Mouse (Mus musculus): ENCODE measurements at regions not wholly inside any gene's neighbourhood (a gene's known extent, or its start where the extent isn't known, plus 50 kb on each side); places are given as distances from the start of the nearest gene placed in this dataset.
"Not testable (repeated sequence)": the region's sequence is repeated elsewhere in the genome, so short reads cannot be mapped to it uniquely, and the experiment has no call there.

DNA sequence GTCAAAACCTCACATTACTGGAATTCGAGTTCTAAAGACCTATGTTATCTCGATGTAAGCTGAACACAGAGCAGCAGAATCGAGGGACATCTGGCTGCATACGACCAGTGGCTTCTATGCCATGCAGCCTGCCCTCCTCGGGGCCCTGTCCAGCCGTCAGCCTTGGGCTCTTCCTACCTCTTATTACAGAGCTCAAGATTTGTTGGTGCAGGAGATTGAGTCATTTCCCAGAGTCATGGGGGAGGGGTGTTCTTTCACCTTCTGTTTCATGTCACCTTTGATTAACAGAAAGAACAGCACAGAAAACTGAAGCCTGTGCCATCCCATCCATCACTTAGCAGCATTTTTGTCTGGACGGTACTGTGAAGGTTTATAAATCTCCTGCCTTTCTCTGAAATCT is 52.1 kb downstream of the Sst start:
- peak in 1 of 2 experiments; percentile 15 for DNase-seq (ENCODE audit: low spot score in 2 of 2)

- DNase-seq (ENCODE audit: low spot score in 2 of 2) = no peak
Measured at GRCm38 (mm10) chr16:23838114-23838513, 52.6 kb downstream of the Sst start.

DNA sequence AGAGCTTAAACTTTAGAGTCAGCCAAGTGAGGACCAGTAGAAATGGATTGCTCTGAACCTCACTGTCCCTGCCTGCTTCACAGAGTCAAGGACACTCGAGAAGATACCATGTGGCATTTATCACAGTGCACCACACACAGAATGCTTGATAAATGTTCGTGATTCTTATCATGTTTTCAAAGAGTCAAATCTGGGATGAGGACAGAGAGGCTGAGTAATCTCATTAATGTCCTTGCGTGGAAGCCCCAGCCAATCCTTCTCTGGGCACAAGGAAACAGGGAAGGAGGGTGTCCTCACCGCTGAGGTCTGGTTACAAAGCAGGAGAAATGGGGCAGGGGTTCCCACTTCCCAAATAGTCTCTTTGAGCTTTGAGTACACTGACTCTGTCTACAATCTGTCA is 55.8 kb downstream of the Sst start:
- peak in 1 of 2 experiments; percentile 22 for DNase-seq (ENCODE audit: low spot score in 2 of 2)

- peak in 1 of 2 experiments; percentile 21 for DNase-seq (ENCODE audit: low spot score in 2 of 2)
Measured at GRCm38 (mm10) chr16:23833603-23834002, 57.2 kb downstream of the Sst start.

DNA sequence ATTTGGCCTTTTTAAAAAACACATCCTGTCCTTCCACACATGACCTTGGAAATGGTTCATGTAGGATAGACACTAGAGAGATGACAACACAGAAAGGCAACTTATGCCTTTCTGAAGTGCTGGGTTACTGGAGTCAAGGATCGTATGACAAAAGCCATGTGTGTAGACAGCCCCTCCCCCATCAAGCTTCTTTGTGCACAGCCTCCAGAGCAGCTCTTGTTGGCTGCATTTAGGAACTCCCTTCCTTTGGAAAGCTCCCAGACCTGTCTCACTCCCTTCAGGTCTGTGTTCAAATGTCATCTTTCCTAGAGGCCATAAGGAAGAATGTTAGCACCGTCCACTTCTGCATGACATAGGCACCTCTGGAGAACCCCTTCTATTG is 57.7 kb downstream of the Sst start:
- DNase-seq (ENCODE audit: low spot score in 2 of 2) = peak in 1 of 2 experiments; percentile 13

DNA sequence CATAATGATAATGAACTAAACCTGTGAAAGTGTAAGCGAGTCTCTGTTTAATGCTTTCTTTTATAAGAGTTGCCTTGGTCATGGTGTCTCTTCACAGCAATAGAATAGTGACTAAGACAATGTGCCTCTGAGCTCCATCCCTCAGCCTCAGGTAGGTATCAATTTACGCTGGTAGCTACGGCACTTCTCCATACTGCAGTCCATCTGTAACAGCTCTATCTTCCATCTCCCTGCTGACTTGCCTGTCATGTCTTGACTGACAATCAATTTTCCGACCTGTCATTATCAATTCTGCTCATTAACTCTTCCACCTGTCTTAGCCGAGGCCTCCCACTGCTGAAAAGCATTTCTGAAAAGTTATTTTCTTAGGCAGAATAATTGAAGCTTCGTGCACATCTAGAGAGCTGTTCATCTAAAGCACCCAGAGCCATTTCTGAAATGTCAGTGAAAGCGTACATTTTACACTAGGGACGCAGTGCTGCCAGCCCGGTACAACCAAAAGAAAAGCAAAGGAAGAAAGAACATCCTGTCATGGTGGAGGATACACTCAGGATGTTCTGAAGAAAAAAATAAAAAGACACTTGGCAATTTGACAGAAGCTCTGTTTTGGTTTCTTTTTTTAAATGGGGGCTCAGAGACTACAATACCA is 58.2 kb downstream of the Sst start:
- DNase-seq (ENCODE audit: low spot score in 2 of 2) = no peak

DNA sequence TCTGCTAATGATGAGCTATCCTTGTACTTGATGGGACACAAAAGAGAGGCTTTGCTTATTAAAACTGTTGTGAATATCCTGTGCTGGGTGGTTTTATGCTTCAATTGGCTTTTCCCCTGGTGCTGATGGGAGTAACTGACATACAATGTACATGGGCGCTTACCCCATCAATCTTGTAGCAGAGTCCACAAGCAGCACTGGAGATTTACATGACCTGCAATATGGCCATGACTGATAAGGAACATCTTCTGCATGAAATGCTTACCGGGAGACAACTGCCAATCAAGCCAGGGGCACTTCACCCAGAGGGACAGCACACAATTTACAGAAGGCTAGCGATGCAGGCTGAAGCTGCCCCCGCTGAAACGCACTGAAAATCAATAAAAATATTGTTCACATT is 65.1 kb downstream of the Sst start:
- no peak for DNase-seq (ENCODE audit: low spot score in 2 of 2)

GRCm38 (mm10) chr16:23785216-23785615 is 105.5 kb downstream of the Sst start:
- no peak for DNase-seq (ENCODE audit: low spot score in 2 of 2)

DNA sequence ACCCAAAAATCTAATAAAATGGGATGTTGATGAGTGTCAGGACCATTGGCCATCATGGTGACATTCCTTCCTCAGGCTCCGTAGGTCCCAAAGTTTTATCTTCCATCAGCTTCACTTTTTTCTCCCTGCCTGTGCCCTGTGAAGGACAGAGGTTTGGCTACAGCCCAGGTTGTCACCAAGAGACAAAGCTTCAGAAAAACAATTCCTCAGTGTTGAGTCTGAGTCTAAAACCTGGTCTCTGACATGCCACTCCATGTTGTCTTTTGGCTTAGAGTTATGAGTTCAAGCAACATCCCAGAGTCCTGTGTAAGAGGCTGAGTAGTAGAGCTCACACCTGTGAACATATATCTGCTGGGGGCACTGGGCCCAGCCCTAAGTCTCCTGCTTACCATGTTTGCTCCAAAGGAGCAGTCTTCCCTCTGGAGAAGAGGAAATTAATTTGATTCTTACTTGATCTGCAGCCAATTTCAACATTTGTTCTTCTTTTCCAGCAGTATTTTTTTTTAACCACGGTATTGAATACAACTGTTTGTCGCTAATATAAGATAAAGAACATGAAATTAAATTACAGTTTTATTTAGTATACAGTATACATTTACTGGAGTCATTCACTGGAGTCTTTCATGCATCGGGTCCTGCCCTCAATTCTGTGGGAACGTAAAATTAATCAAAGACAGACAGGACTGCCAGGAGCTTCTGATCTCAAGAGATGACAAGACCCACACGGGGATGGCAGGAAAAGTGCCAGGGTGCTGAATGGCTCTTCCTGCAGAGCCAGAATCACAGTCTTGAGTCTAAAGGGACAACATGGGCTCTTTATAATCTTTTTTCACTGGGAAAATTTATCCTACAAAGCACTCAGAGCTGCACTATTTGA is 106.5 kb downstream of the Sst start:
- DNase-seq (ENCODE audit: low spot score in 2 of 2) = peak in 1 of 2 experiments; percentile 8

DNA sequence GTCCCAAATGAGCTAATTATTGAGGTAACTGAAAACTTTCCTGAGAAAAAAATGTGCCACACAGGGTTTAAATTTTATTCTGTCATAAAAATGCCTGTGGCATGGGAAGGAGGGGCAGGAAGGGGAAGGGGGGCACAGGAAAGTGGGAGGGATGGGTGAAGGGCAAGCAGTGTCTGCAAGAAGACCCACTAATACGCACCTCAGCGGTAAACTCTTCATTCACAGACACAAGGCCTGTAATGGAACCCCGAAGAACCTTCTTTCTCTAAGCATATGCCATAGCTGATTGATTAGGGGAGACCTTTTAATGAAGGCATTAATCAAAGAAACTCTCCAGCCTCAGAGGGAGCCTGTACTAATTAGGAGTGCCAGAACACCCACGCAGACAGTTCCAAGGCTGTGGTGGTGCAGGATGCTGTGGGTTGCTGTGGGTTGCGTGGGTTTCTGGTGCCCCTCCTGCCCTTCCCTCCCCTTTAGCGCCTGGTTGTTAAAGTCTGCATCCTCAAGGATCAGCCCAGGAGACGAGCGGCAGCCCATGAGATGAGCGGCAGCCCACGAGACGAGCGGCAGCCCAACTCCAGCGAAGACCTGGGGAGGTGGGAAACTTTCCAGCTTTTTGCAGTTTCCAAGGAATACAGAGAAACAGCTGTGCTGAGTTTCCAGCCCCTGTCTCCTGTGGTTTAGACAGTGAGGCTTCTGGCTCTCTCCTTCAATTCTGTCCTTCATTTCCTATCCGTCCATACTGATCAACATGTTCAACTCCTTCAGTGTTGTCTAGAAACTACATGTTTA is 110.1 kb downstream of the Sst start:
- DNase-seq (ENCODE audit: low spot score in 2 of 2) = no peak

GRCm38 (mm10) chr16:23777894-23778293 is 112.9 kb downstream of the Sst start:
- no peak for DNase-seq (ENCODE audit: low spot score in 2 of 2)

- no peak for DNase-seq (ENCODE audit: low spot score in 2 of 2)
Measured at GRCm38 (mm10) chr16:23777041-23777440, 113.7 kb downstream of the Sst start.

DNA sequence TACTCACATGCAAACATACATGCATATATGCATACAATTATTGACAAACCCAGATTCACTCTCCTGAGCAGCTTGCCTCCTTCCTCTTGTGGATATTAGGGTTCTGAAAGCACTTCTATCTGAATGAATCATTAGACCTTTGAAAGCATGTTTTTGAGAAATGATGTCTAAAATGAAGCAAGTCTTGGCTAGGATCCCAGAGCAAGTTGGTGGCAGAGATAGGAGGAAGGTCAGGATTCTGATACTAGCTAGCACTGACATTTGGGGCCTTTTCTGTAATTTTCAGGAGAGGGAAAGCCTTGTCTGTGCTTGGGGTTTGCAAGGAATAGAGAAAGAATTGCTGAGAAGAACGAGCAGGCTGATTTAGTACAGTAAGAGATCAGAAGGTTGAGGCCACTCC is 114.3 kb downstream of the Sst start:
- peak in 1 of 2 experiments; percentile 16 for DNase-seq (ENCODE audit: low spot score in 2 of 2)

DNA sequence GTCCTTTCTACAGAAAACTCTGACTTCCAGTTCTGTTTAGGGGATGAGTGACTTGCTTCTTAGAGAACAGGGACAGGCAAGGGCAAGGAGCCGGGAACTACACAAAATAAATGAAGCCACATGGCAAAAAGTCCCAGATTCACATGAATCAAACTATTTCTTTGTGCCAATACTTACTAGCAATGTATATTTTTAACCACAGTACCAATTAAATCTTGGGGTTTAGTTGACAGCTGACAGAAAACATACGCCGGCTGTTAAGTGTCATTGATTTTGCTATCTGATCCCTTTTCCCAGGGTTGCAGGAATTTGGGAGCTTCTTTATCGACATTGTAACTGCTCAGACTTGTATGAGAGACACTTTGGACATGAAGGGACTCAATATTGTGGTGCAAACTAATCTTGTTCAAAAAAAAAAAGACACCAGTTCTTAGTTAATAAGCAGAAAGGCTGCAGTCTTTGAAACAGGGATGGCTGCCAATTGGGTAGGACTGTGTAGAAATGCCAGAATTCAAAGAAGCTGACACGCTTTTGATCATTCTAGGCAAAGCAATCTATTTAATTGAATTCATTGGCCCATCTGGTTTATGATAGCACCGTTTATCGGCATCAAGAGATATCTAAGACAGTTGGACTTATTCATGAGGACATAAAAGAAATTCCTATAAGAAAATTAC is 132.5 kb downstream of the Sst start:
- no peak for DNase-seq (ENCODE audit: low spot score in 2 of 2)

DNA sequence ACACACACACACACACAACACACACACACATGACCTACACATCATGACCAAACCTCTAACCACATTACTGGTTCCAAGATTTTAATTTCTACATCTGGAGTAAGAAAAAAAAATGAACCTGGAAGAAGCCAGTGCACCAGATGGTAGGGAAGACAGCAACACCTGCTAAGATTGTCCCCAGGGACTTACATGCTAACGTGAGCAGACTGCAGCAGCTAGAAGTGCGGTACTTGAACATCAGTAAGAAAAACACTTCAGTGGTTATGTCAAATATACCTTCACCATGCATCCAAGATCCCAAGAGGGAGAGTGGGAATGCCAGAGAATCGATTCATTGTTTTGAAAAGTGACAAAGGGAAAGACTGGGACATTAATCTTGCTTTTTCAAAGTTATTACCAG is 153.7 kb downstream of the Sst start:
- DNase-seq (ENCODE audit: low spot score in 2 of 2) = no peak

- DNase-seq (ENCODE audit: low spot score in 2 of 2) = no peak
Measured at GRCm38 (mm10) chr16:23735722-23736121, 155.0 kb downstream of the Sst start.

- DNase-seq (ENCODE audit: low spot score in 2 of 2) = no peak
Measured at GRCm38 (mm10) chr16:23726562-23726961, 164.2 kb downstream of the Sst start.

GRCm38 (mm10) chr16:23721745-23722144 is 169.0 kb downstream of the Sst start:
- no peak for DNase-seq (ENCODE audit: low spot score in 2 of 2)

GRCm38 (mm10) chr16:23701156-23701555 is 180.5 kb upstream of the Masp1 start:
- DNase-seq (ENCODE audit: low spot score in 2 of 2) = no peak

GRCm38 (mm10) chr16:23694226-23694625 is 173.6 kb upstream of the Masp1 start:
- not testable (repeated sequence) for DNase-seq (ENCODE audit: low spot score in 2 of 2)

DNA sequence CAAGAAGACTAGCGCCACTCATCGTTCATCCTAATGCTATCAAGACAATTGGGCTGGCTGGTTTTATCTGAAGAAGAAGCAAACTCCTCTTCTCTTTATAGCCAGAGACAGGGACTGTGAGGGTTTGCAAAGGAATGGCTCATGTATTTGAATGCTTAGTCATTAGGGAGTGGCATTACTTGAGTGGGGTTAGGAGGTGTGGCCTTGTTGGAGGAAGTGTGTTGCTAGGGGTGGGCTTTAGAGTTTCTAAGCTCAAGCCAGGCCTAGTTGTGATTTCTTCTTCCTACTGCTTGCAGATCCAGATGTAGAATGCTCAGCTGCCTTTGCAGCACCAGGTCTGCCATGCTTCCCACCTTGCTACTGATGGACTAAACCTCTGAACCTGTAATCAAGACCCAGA is 169.4 kb upstream of the Masp1 start:
- DNase-seq (ENCODE audit: low spot score in 2 of 2) = no peak

Measured in adrenal gland, adult 18-20 months (tissue).